12 mouse cellular contexts compared by ENCODE assay signal in the genomic region with DNA sequence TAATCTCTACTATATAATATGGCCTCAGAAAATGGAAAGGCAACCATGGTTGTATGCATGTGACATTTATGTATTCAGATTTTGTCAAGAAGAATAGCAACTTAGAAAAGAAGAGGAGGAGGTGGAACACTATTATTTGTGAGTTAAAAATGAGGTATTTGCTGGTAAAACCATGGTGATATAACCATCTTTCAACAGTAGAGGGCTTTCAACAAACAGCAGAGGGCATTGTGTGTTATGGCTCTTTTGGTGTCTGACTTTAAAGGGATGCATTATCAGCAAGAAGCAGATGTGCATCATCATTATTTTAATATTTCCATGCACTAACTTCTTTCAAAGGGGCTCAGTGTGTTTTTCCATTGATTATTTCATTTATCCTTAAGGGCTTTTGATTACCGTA.
"Had no signal": no experiment of that assay in that cellular context is flagged by ENCODE, and none has a peak within 500 bp of the region (broad histone marks: within the 10 kb centered on the region; RNA-seq: fewer than 3 reads in every experiment).

No protein-coding gene starts in this region.

- H3K4me2 ChIP-seq: limb, embryonic 13.5 days; midbrain, embryonic 13.5 days; neural tube, embryonic 12.5 days; stomach, embryonic 15.5 days had no signal

- ATAC-seq: midbrain, embryonic 13.5 days had no signal

- H3K9me3 ChIP-seq: limb, embryonic 13.5 days; midbrain, embryonic 13.5 days; neural tube, embryonic 12.5 days; stomach, embryonic 15.5 days had no signal

- H3K36me3 ChIP-seq: limb, embryonic 13.5 days; midbrain, embryonic 13.5 days; neural tube, embryonic 12.5 days; stomach, embryonic 15.5 days had no signal

- H3K9ac ChIP-seq: limb, embryonic 13.5 days; liver, embryonic 14.5 days; midbrain, embryonic 13.5 days; neural tube, embryonic 12.5 days; stomach, embryonic 15.5 days had no signal

- H3K4me3 ChIP-seq: limb, embryonic 13.5 days; midbrain, embryonic 13.5 days; myocyte; neural tube, embryonic 12.5 days; stomach, embryonic 15.5 days had no signal

- H3K4me1 ChIP-seq: limb, embryonic 13.5 days; midbrain, embryonic 13.5 days; neural tube, embryonic 12.5 days; stomach, embryonic 15.5 days had no signal

- H3K27me3 ChIP-seq: limb, embryonic 13.5 days; midbrain, embryonic 13.5 days; neural tube, embryonic 12.5 days; stomach, embryonic 15.5 days had no signal

- DNase-seq: kidney, adult 18-20 months; kidney, postnatal 14 days; left cerebral cortex, postnatal 4 days; lung, adult 18-20 months; right cerebral cortex, postnatal 4 days; spleen, adult 18-20 months had no signal

- H3K27ac ChIP-seq: limb, embryonic 13.5 days; liver, embryonic 14.5 days; midbrain, embryonic 13.5 days; neural tube, embryonic 12.5 days; stomach, embryonic 15.5 days had no signal
